Mouse (Mus musculus) hindbrain, embryonic 12.5 days (tissue): ENCODE results near the gene Mfsd4a. TPM values are rescaled to one million over a fixed set of nuclear protein-coding genes. Genes with fewer than 3 reads are reported as not detected.

Experiments
- ATAC-seq: fragments of 200-750 bp; cut with Nextera tagmentation; 2 replicates; pipeline ENCODE4 v1.8.0; 2017; ENCODE audit warnings: moderate TSS enrichment; ENCODE audit not compliant: low FRiP score
- H3K27ac ChIP-seq: fragments of 300-500 bp; sonication (generic); 2 replicates; pipeline ENCODE4 v1.5.1; 2016; ENCODE audit warnings: mild to moderate bottlenecking
- H3K27me3 ChIP-seq: fragments of 300-500 bp; sonication (generic); 2 replicates; pipeline ENCODE4 v1.6.1; 2016; ENCODE audit warnings: mild to moderate bottlenecking
- H3K36me3 ChIP-seq: fragments of 300-500 bp; sonication (generic); 2 replicates; pipeline ENCODE4 v1.6.1; 2016; ENCODE audit warnings: mild to moderate bottlenecking
- H3K4me1 ChIP-seq: fragments of 300-500 bp; sonication (generic); 2 replicates; pipeline ENCODE4 v1.6.1; 2016
- H3K4me2 ChIP-seq: fragments of 300-500 bp; sonication (generic); replicated peaks from 2 replicates; pipeline ENCODE4 v1.6.1; 2016; ENCODE audit warnings: mild to moderate bottlenecking
- H3K4me3 ChIP-seq: fragments of 300-500 bp; sonication (generic); 2 replicates; pipeline ENCODE4 v1.5.1; 2016; ENCODE audit warnings: mild to moderate bottlenecking
- H3K9ac ChIP-seq: fragments of 300-500 bp; sonication (generic); 2 replicates; pipeline ENCODE4 v1.6.1; 2016; ENCODE audit warnings: mild to moderate bottlenecking, moderate library complexity
- H3K9me3 ChIP-seq: fragments of 300-500 bp; sonication (generic); replicated peaks from 2 replicates; pipeline ENCODE4 v1.6.1; 2016; ENCODE audit warnings: mild to moderate bottlenecking
- WGBS: fragments of 180-500 bp; shearing (Covaris S2); methylation state at CpG from one replicate; pipeline ENCODE4 v1.1.7; 2016; 5-methylcytosine and 5-hydroxymethylcytosine counted together
- polyA plus RNA-seq: library from polyadenylated mRNA; unstranded; fragments of >200 nt; fragmentation: Nextera tagmentation; extraction: Ambion mirVana; gene quantifications from 2 replicates; pipeline ENCODE4 v1.2.1, GENCODE M21; 2016

Gene Mfsd4a
- polyA plus RNA-seq, 1 experiment from 2014 or later, result 15.4 TPM

DNA sequence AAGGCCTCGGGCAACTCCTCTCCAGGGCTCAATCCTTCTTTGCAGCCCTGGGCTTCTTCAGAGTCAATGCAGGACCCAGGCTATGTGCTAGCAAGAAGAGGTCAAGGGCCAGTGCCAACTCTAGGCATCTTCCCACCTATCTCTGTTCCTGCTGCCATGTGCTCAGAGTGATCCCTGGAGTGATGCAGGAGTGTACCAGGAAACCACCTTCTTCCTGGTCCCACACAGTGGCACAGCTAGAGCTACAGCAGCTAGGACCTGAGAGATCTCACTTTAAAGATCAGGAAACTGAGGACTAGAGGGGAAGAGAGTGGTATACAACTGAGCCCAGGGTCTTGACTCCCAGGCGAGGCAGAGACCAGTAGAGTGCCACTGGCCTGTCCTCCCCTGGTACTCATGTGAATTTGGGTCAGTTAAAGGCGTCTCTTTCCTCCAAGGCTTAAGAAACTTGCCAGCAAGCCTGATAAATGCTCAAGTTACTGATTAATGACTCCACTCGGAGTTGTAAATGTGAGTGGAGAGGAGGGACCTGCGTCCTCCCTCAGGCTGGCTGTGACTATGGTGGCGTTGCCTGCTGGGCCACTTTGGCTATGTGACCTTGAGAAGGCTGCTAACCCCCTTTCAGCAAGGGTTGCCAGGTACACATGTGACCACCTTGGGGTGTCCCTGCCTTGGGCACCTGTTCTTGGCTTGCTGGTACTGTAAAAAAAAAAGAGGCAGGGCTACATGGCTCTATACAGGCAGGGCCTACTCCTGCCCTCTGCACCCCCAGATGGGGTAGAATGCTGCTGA is 5.9 kb downstream of the Mfsd4a start:
- Histone ChIP-seq H3K4me2 (no peak overlapping the region), H3K4me1 (peaks cover under 1% of the 10 kb centered on the region; the same call in 1 of the 2 replicates), H3K9ac (no peak overlapping the region), H3K9me3 (no peaks in the 10 kb centered on the region), H3K27ac (no peak overlapping the region), H3K27me3 (peaks cover 21% of the 10 kb centered on the region), H3K4me3 (no peak overlapping the region), H3K36me3 (no peaks in the 10 kb centered on the region)
- 65% methylated on average over 6 of the region's 6 CpGs for WGBS
- ATAC-seq, result no peak

DNA sequence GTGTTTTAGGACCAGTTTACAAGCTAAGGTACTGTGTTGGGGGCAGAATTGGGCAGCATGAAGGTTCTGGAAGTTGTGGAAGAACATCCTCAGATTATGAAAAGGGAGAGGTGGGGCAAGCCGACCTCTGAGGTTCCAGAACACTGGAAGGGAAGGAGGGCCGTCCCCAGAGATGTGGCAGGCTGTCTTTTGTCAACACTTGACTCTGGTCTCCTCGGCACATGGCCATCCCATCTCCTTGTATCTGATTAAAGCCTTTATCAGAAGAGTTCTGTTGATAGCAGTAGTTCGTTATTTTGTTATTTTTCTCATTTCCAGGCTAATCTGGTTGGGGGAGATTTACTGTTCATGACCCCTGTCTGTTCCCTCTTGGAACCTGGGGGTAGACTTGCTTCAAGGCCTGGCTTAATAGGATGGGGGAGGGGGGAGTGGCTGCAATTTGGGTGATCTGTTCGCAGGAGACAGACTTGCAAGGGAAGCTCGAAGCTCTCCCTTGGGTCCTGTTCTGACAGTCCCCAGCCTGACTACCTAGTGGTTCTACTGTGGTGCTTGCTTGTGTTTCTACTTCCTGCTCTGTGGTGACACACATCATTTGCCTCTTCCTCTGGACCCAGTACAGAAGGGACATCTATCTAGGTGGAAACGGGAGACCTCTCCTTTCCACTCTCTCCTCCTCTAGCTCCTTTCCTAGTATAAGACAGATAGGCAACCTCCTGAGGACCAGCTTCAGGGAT is 7.7 kb downstream of the Mfsd4a start:
- no peaks in the 10 kb centered on the region for H3K4me1 ChIP-seq
- no peaks in the 10 kb centered on the region for H3K9me3 ChIP-seq
- no peaks in the 10 kb centered on the region for H3K36me3 ChIP-seq
- H3K4me3 ChIP-seq, result no peak overlapping the region
- no peak for ATAC-seq
- no peak overlapping the region for H3K27ac ChIP-seq
- H3K27me3 ChIP-seq, result 0 out of 2 replicates have a peak, but pooled peaks cover 5% of the 10 kb centered on the region
- no peak overlapping the region for H3K9ac ChIP-seq
- H3K4me2 ChIP-seq, result no peak overlapping the region
- 65% methylated on average over 7 of the region's 7 CpGs for WGBS

DNA sequence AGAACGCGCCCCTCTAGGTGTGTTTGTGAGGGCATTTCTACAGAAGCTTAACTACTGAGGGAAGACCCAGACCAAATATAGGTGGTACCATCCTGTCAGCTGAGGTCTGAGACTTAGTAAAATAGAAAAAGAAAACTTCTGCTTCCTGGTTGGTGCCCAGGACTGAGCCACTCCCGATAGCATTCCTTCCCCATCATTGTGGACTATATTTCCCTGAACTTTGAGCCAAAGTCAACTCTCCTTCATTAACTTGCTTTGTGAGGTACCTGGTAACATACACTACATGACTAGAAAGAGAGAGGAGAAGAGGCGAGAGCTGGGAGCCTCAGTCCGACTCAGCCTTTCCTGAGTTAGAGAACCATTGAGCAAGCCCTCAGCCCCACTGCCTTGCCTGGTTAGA is 9.3 kb downstream of the Mfsd4a start:
- H3K36me3 ChIP-seq, result no peaks in the 10 kb centered on the region
- no peaks in the 10 kb centered on the region for H3K9me3 ChIP-seq
- H3K27me3 ChIP-seq, result no peaks in the 10 kb centered on the region
- no peak overlapping the region for H3K27ac ChIP-seq
- ATAC-seq, result no peak
- H3K9ac ChIP-seq, result no peak overlapping the region
- no peaks in the 10 kb centered on the region for H3K4me1 ChIP-seq
- 96% methylated on average over 5 of the region's 5 CpGs for WGBS
- no peak overlapping the region for H3K4me2 ChIP-seq
- H3K4me3 ChIP-seq, result no peak overlapping the region

DNA sequence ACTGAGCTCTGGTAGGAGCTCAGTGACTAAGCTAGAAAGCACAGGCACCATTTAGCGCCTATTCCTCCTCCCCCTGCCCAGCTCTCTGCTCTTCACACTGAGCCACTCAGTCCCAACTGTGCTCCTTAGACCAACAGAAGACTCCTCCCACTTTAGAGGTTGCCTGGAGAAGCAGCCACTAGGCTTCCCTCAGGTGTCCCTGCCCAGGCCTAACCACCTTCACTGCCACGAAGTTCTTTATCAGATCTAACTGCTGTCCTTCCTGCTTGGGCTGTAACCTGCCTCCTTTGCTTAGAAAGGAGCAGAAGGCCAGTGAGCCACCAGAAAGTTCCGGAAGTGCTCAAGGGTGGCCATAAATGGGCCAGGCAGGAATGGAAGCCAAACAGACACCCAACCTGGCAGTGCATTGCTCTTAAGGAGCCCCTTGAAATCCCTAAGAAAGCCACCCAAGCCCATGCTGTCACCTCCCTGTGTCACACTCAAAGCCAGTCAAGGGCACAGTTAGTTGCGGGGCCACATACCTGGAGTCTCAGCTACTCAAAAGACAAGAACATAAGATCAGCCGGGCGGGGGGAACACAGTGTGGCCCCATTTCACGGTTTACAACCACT is 12.7 kb downstream of the Mfsd4a start:
- no peaks in the 10 kb centered on the region for H3K36me3 ChIP-seq
- no peak for ATAC-seq
- H3K4me2 ChIP-seq, result no peak overlapping the region
- no peaks in the 10 kb centered on the region for H3K27me3 ChIP-seq
- H3K27ac ChIP-seq, result no peak overlapping the region
- H3K9me3 ChIP-seq, result no peaks in the 10 kb centered on the region
- WGBS, result 91% methylated on average over 7 of the region's 7 CpGs
- no peak overlapping the region for H3K4me3 ChIP-seq
- H3K9ac ChIP-seq, result no peak overlapping the region
- no peaks in the 10 kb centered on the region for H3K4me1 ChIP-seq

DNA sequence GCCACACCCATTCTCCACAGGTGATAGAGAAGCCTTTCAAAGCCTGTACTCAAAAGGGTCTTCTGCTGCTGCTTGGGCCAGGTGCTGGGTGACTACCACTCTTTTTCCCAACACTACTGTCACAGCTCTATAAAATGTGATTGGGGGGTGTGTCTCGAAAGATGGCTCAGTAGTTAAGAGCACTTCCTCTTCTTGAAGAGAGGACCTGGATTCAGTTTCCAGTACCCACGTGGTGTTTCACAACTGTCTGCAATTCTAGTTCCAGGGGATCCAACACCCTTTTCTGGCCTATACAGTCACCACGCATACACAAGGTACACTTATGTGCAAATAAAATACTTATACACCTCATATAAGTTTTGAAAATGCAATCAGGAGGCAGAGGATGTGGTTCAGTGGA is 13.5 kb downstream of the Mfsd4a start:
- 85% methylated on average over 3 of the region's 3 CpGs for WGBS

DNA sequence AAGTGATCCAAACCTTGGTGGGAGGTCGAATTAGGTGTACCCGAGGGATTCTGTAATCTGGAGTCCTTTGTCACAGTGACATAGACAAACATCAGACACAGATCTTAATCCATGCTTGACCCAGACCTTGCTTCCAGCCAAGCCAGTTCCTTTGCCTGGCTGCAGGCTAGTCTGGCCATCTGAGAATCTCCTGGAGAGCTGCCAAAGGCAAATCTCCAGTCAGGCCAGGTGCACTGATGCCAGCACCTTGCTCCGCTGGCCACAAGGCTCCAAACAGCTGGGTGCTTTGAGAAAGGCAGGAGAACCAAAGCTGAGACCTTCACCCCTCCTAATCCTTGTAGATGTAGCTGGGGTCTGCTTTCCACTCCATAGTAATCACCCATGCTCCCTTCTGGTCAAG is 16.1 kb downstream of the Mfsd4a start:
- Histone ChIP-seq H3K27me3 (no peaks in the 10 kb centered on the region), H3K4me3 (no peak overlapping the region), H3K4me2 (no peak overlapping the region), H3K4me1 (no peaks in the 10 kb centered on the region), H3K27ac (no peak overlapping the region), H3K9ac (no peak overlapping the region), H3K9me3 (no peaks in the 10 kb centered on the region), H3K36me3 (no peaks in the 10 kb centered on the region)
- 87% methylated on average over 3 of the region's 3 CpGs for WGBS
- no peak for ATAC-seq

More for the DNA sequence above, 13.5 kb downstream of the Mfsd4a start:
- H3K4me2 ChIP-seq, result no peak overlapping the region
- no peaks in the 10 kb centered on the region for H3K9me3 ChIP-seq
- no peak for ATAC-seq
- H3K27ac ChIP-seq, result no peak overlapping the region
- no peaks in the 10 kb centered on the region for H3K4me1 ChIP-seq
- H3K36me3 ChIP-seq, result no peaks in the 10 kb centered on the region
- no peak overlapping the region for H3K9ac ChIP-seq
- no peaks in the 10 kb centered on the region for H3K27me3 ChIP-seq
- no peak overlapping the region for H3K4me3 ChIP-seq

DNA sequence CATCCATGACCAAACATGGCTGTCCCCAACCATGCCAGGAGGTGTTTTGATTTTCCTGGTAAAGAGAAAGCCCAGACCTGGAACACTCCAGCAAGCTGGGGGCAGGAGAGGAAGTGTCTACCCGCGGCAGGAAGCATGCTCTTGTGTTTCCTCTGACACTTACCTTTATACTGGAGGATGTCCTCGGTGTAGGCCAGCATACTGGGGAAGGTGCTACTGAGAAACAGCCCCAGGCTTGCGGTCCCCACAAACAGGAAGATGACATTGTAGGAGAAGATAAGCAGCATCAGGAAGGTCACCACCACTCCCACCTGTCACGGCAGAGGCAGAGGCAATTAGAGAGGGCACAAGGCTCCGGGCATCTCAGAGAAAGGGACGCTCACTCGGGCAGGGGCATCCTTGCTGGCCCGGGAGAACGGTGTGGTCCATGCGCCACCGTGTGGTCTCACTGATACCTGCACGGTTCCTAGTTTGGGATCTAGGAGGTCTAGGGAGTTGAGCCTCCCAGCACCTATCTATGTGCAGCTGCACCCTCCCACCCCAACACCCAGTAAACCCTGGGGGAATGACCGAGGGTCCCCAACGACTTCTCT is 21.6 kb downstream of the Mfsd4a start:
- H3K9me3 ChIP-seq, result no peaks in the 10 kb centered on the region
- WGBS, result 26% methylated on average over 15 of the region's 15 CpGs
- H3K4me3 ChIP-seq, result no peak overlapping the region
- no peaks in the 10 kb centered on the region for H3K27me3 ChIP-seq
- H3K4me2 ChIP-seq, result no peak overlapping the region
- no peak; the same call in 1 of the 2 replicates for ATAC-seq
- no peaks in the 10 kb centered on the region for H3K4me1 ChIP-seq
- H3K27ac ChIP-seq, result no peak overlapping the region
- no peaks in the 10 kb centered on the region for H3K36me3 ChIP-seq
- H3K9ac ChIP-seq, result no peak overlapping the region

DNA sequence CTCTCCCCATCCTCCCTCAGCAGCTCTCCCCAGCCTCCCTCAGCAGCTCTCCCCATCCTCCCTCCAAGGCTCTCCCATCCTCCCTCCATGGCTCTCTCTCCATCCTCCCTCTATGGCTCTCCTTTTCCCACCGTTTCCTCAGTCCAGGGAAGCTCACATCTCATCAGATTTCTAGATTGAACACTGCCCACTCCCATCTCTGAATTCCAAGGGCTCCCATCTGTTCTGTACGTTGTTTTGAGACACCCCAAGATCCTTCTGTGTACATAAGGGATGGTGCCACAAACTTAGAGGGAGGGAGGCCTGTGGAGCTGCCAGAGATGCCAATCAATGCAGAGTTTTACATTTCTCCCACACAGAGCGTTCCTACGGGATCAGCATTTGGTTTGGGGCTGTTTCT is 24.1 kb downstream of the Mfsd4a start:
- Histone ChIP-seq H3K9me3 (no peaks in the 10 kb centered on the region), H3K27me3 (no peaks in the 10 kb centered on the region), H3K9ac (0 out of 2 replicates have a peak overlapping the region, but pooled peaks have one; percentile 13), H3K4me2 (no peak overlapping the region), H3K4me3 (no peak overlapping the region), H3K36me3 (0 out of 2 replicates have a peak, but pooled peaks cover 2% of the 10 kb centered on the region), H3K27ac (no peak overlapping the region), H3K4me1 (no peaks in the 10 kb centered on the region)
- 74% methylated on average over 4 of the region's 4 CpGs for WGBS
- no peak for ATAC-seq

DNA sequence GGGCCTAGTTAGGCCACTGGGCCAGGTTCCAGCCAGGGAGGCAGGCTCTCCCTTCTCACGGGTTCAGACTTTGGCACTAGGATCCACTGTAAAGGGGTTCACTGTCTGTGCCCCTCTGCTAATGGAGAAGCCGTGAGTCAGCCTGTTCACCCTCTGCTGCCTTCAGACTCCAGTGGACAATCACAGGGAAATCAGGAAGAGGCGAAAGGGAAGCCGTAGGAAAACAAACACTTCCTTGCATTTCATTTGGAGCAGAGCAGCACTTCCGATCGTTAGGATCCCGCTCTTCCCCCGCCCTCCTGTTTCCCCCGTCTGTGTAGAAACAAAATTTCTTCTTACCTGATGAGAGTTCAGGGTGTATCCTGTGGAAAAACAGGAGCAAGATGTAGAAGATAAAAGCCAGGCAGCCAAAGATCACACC is 27.7 kb downstream of the Mfsd4a start:
- H3K27me3 ChIP-seq, result no peaks in the 10 kb centered on the region
- H3K4me1 ChIP-seq, result no peaks in the 10 kb centered on the region
- no peaks in the 10 kb centered on the region for H3K9me3 ChIP-seq
- 0 out of 2 replicates have a peak, but pooled peaks cover 4% of the 10 kb centered on the region for H3K36me3 ChIP-seq
- ATAC-seq, result no peak
- H3K4me3 ChIP-seq, result no peak overlapping the region
- H3K9ac ChIP-seq, result no peak overlapping the region
- WGBS, result 74% methylated on average over 9 of the region's 9 CpGs
- no peak overlapping the region for H3K27ac ChIP-seq
- H3K4me2 ChIP-seq, result no peak overlapping the region

DNA sequence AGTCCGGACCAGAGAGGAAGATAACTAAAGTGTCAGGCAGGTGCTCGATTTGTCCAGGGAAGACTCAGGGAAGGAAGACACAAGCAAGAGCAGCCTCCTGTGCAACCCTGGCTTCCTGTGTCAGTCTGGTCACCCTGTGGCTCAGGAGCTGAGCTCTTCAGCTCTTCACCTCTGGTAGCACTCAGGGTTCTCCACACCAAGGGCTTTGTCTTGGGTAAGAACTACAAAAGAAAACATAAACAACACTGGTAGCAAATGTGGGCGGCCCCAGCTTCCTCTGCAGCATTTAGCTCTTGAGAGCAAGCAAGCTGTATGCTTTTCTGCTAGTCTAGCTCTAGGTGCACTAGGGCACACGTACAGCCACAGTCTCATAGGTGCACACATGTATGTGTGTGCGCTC is 29.1 kb downstream of the Mfsd4a start:
- Histone ChIP-seq H3K9me3 (no peaks in the 10 kb centered on the region), H3K9ac (no peak overlapping the region), H3K4me3 (no peak overlapping the region), H3K4me2 (no peak overlapping the region), H3K4me1 (no peaks in the 10 kb centered on the region), H3K27ac (no peak overlapping the region), H3K36me3 (peaks cover 16% of the 10 kb centered on the region; the same call in 1 of the 2 replicates), H3K27me3 (no peaks in the 10 kb centered on the region)
- no peak for ATAC-seq
- 72% methylated on average over 5 of the region's 5 CpGs for WGBS

DNA sequence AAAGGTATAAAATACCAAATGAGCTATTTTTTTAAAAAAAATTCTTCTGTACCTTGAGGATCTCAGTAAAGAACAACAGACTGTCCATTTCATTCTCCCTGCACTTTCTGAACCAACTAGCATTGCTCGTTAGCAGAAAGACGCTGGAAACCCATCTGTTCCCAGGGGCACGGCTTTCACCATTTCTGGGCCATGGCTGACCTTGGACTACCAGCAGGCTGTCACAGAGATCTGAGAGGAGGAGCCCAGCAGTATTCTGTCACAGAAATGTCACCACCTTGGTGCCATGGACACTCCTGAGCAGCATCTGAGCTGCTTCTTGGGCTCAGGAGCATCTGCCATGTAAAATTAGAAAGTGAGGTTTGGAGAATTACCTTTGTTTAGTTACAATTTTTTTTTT is 30.1 kb downstream of the Mfsd4a start:
- 76% methylated on average over 3 of the region's 3 CpGs for WGBS
- H3K4me3 ChIP-seq, result no peak overlapping the region
- H3K9me3 ChIP-seq, result no peaks in the 10 kb centered on the region
- ATAC-seq, result no peak
- no peak overlapping the region for H3K27ac ChIP-seq
- H3K4me1 ChIP-seq, result no peaks in the 10 kb centered on the region
- H3K9ac ChIP-seq, result no peak overlapping the region
- H3K27me3 ChIP-seq, result no peaks in the 10 kb centered on the region
- peaks cover 26% of the 10 kb centered on the region for H3K36me3 ChIP-seq
- no peak overlapping the region for H3K4me2 ChIP-seq

DNA sequence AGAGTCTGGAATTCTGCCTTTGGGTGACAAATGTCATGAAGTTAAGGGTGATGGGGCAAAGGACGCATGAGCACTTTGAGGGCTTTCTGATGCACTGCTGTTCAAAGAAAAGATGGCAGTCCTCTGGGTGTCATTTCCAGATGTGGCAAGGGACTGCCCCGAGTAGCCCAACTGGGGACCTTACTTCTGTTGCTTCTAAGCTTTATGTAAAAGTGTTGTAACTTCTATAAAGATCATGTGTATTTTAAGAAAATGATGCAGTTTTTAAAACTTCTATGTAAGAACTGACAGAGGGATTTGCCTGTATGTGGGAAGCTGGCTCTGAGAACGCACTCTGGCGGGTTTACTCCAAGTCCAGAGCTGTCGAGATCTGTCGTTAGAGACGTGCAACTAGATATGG is 35.7 kb downstream of the Mfsd4a start:
- no peak overlapping the region for H3K27ac ChIP-seq
- H3K9ac ChIP-seq, result no peak overlapping the region
- H3K36me3 ChIP-seq, result peaks cover 55% of the 10 kb centered on the region
- no peaks in the 10 kb centered on the region for H3K4me1 ChIP-seq
- WGBS, result 90% methylated on average over 7 of the region's 7 CpGs
- no peak overlapping the region for H3K4me2 ChIP-seq
- no peaks in the 10 kb centered on the region for H3K27me3 ChIP-seq
- no peak overlapping the region for H3K4me3 ChIP-seq
- no peaks in the 10 kb centered on the region for H3K9me3 ChIP-seq
- no peak for ATAC-seq
